Mouse (Mus musculus): Measurements from ENCODE around the gene Adssl1.
A peak's percentile ranks its signal among the peaks of the same experiment; 100 is the strongest.

- TF ChIP-seq USF1 (IDR thresholded peaks at IDR 0.05; ENCODE audit: low read depth, low read length) (no peak), TAL1 (IDR thresholded peaks at IDR 0.05; ENCODE audit: low read length) (no peak), ZNF384 (IDR thresholded peaks at IDR 0.05; ENCODE audit: low read depth, low read length) (no peak), CTCF (IDR thresholded peaks at IDR 0.05 in 2 of 3, conservative IDR thresholded peaks at IDR 0.05 in 1 of 3; ENCODE audit: control insufficient read depth in 1 of 3, insufficient read depth in 1 of 3, low read depth in 2 of 3, low read length in 3 of 3, poor library complexity in 1 of 3, severe bottlenecking in 1 of 3) (peak in 1 of 3 experiments; percentile 57; a peak in 2 of 6 replicates), RAD21 (IDR thresholded peaks at IDR 0.05; ENCODE audit: low read depth, low read length) (no peak; the same call in 1 of the 2 replicates), E2F4 (IDR thresholded peaks at IDR 0.05; ENCODE audit: borderline replicate concordance, low read depth, low read length) (no peak), POLR2AphosphoS2 (IDR thresholded peaks at IDR 0.05; ENCODE audit: low read length) (no peak), POLR2A (IDR thresholded peaks at IDR 0.05; ENCODE audit: control insufficient read depth in 1 of 2, insufficient read depth in 1 of 2, low read depth in 1 of 2, low read length in 2 of 2, poor library complexity in 1 of 2) (no peak), EP300 (IDR thresholded peaks at IDR 0.05; ENCODE audit: low read depth in 1 of 2, low read length in 2 of 2) (no peak), MYB (IDR thresholded peaks at IDR 0.05; ENCODE audit: low read depth, low read length) (no peak), CHD1 (IDR thresholded peaks at IDR 0.05; ENCODE audit: low read depth, low read length) (no peak), POLR2AphosphoS5 (IDR thresholded peaks at IDR 0.05; ENCODE audit: borderline replicate concordance, low read depth, low read length) (no peak), ZC3H11A (IDR thresholded peaks at IDR 0.05; ENCODE audit: low read depth, low read length) (no peak), NRF1 (IDR thresholded peaks at IDR 0.05; ENCODE audit: insufficient read depth, low read depth, low read length, poor library complexity, severe bottlenecking) (no peak)
Observed at GRCm38 (mm10) chr12:112571064-112571463, 48.8 kb upstream of the Adssl1 start.
